22 mouse cellular contexts compared by ENCODE assay signal in genomic region chr14:21308349-21308936, GRCm38 (mm10).
A peak's percentile ranks its signal among the peaks of the same experiment; 100 is the strongest.
DNase-seq lines count a peak whose midpoint lies in the region; ATAC-seq and TF ChIP-seq lines count a peak whose summit lies in the region.
"Had no signal": no experiment of that assay in that cellular context is flagged by ENCODE, and none has a peak within 500 bp of the region (broad histone marks: within the 10 kb centered on the region; RNA-seq: fewer than 3 reads in every experiment).

No protein-coding gene starts in this region.

- no peak for ATAC-seq in embryonic facial prominence, embryonic 11.5 days (replicated peaks; ENCODE audit: insufficient number of reproducible peaks, low FRiP score, low TSS enrichment, low read depth)
- peak; percentile 74; the same call in 1 of the 2 replicates for ATAC-seq in lung, embryonic 15.5 days (ENCODE audit: borderline replicate concordance, extremely low read depth, low FRiP score, low TSS enrichment)
- ATAC-seq in embryonic facial prominence, embryonic 15.5 days (ENCODE audit: insufficient number of reproducible peaks, low FRiP score, low TSS enrichment, low read depth), result peak; percentile 63; the same call in 1 of the 2 replicates
- no peak for ATAC-seq in limb, embryonic 14.5 days (ENCODE audit: low FRiP score, low read depth)
- ATAC-seq: forebrain, embryonic 13.5 days; intestine, embryonic 15.5 days; midbrain, embryonic 13.5 days had no signal

- 38% methylated on average over 4 of the region's 4 CpGs for WGBS in embryonic facial prominence, embryonic 11.5 days
- WGBS in embryonic facial prominence, embryonic 10.5 days, result 69% methylated on average over 4 of the region's 4 CpGs
- 33% methylated on average over 4 of the region's 4 CpGs for WGBS in lung, embryonic 15.5 days
- 21% methylated on average over 4 of the region's 4 CpGs for WGBS in embryonic facial prominence, embryonic 15.5 days
- WGBS in limb, embryonic 14.5 days, result 18% methylated on average over 4 of the region's 4 CpGs

- no peak overlapping the region for H3K4me3 ChIP-seq in embryonic facial prominence, embryonic 11.5 days (ENCODE audit: low read depth, low read length)
- H3K4me3 ChIP-seq in embryonic facial prominence, embryonic 10.5 days, result no peak overlapping the region
- no peak overlapping the region for H3K4me3 ChIP-seq in lung, embryonic 15.5 days
- H3K4me3 ChIP-seq in embryonic facial prominence, embryonic 15.5 days (replicated peaks), result no peak overlapping the region
- H3K4me3 ChIP-seq in limb, embryonic 14.5 days (replicated peaks; ENCODE audit: low read length), result no peak overlapping the region
- H3K4me3 ChIP-seq: forebrain, embryonic 13.5 days; heart, embryonic 10.5 days; hindbrain, embryonic 13.5 days; intestine, embryonic 15.5 days; midbrain, embryonic 13.5 days; myocyte; neural tube, embryonic 15.5 days had no signal

- no peak for TF ChIP-seq POLR2A in limb, embryonic 14.5 days (IDR thresholded peaks at IDR 0.05; ENCODE audit: borderline replicate concordance, extremely low read depth, insufficient read depth, insufficient read length)

- H3K27me3 ChIP-seq in embryonic facial prominence, embryonic 11.5 days (ENCODE audit: control insufficient read depth, insufficient read depth, low read length), result no peaks in the 10 kb centered on the region
- no peaks in the 10 kb centered on the region for H3K27me3 ChIP-seq in embryonic facial prominence, embryonic 10.5 days (replicated peaks; ENCODE audit: low read depth, poor library complexity, severe bottlenecking)
- no peaks in the 10 kb centered on the region for H3K27me3 ChIP-seq in lung, embryonic 15.5 days
- H3K27me3 ChIP-seq in embryonic facial prominence, embryonic 15.5 days, result no peaks in the 10 kb centered on the region
- no peaks in the 10 kb centered on the region for H3K27me3 ChIP-seq in limb, embryonic 14.5 days (ENCODE audit: control insufficient read depth, insufficient read depth, low read length)
- H3K27me3 ChIP-seq: CH12.LX; forebrain, embryonic 13.5 days; hindbrain, embryonic 13.5 days; intestine, embryonic 15.5 days; midbrain, embryonic 13.5 days; neural tube, embryonic 15.5 days had no signal

- no peaks in the 10 kb centered on the region for H3K4me1 ChIP-seq in embryonic facial prominence, embryonic 11.5 days (ENCODE audit: control insufficient read depth, insufficient read depth, low read length)
- peaks cover 28% of the 10 kb centered on the region for H3K4me1 ChIP-seq in embryonic facial prominence, embryonic 10.5 days
- peaks cover 18% of the 10 kb centered on the region for H3K4me1 ChIP-seq in lung, embryonic 15.5 days
- peaks cover 16% of the 10 kb centered on the region for H3K4me1 ChIP-seq in embryonic facial prominence, embryonic 15.5 days
- peaks cover 24% of the 10 kb centered on the region for H3K4me1 ChIP-seq in limb, embryonic 14.5 days (ENCODE audit: control insufficient read depth, insufficient read depth, low read length)
- H3K4me1 ChIP-seq: hindbrain, embryonic 13.5 days; neural tube, embryonic 15.5 days had no signal

- no peaks in the 10 kb centered on the region for H3K9me3 ChIP-seq in embryonic facial prominence, embryonic 11.5 days (replicated peaks; ENCODE audit: control insufficient read depth, low read length)
- H3K9me3 ChIP-seq in embryonic facial prominence, embryonic 10.5 days, result no peaks in the 10 kb centered on the region
- no peaks in the 10 kb centered on the region for H3K9me3 ChIP-seq in lung, embryonic 15.5 days
- H3K9me3 ChIP-seq in embryonic facial prominence, embryonic 15.5 days (replicated peaks), result no peaks in the 10 kb centered on the region
- no peaks in the 10 kb centered on the region for H3K9me3 ChIP-seq in limb, embryonic 14.5 days (ENCODE audit: control insufficient read depth, low read length)
- H3K9me3 ChIP-seq: forebrain, embryonic 13.5 days; heart, embryonic 10.5 days; hindbrain, embryonic 13.5 days; intestine, embryonic 15.5 days; midbrain, embryonic 13.5 days; neural tube, embryonic 15.5 days had no signal

- no peak overlapping the region for H3K4me2 ChIP-seq in embryonic facial prominence, embryonic 11.5 days (ENCODE audit: low read depth, low read length)
- H3K4me2 ChIP-seq in lung, embryonic 15.5 days, result no peak overlapping the region
- no peak overlapping the region for H3K4me2 ChIP-seq in embryonic facial prominence, embryonic 15.5 days (replicated peaks)
- no peak overlapping the region for H3K4me2 ChIP-seq in limb, embryonic 14.5 days (replicated peaks; ENCODE audit: low read depth, low read length, severe bottlenecking)
- H3K4me2 ChIP-seq: forebrain, embryonic 13.5 days; hindbrain, embryonic 13.5 days; intestine, embryonic 15.5 days; midbrain, embryonic 13.5 days; neural tube, embryonic 15.5 days had no signal

- DNase-seq in embryonic facial prominence, embryonic 11.5 days (ENCODE audit: low spot score), result peak; percentile 61
- DNase-seq in embryonic facial prominence, embryonic 10.5 days (ENCODE audit: low spot score), result no peak
- no peak for DNase-seq in lung, postnatal 36 days
- DNase-seq in limb, embryonic 14.5 days (ENCODE audit: low spot score), result peak; percentile 67
- DNase-seq in heart, adult 8-10 months (ENCODE audit: low spot score), result no peak
- no peak for DNase-seq in thymus, postnatal 25 days
- DNase-seq: adrenal gland, adult 2 months; cerebellum, adult 9-11 months; gastrocnemius, postnatal 36 days; heart, postnatal 10 days; lung, postnatal 4 days; thymus, postnatal 4 days had no signal

- no peak overlapping the region for H3K27ac ChIP-seq in embryonic facial prominence, embryonic 11.5 days (replicated peaks; ENCODE audit: low read depth, low read length)
- no peak overlapping the region for H3K27ac ChIP-seq in embryonic facial prominence, embryonic 10.5 days (replicated peaks)
- peak overlapping the region; percentile 33; the same call in 1 of the 2 replicates for H3K27ac ChIP-seq in lung, embryonic 15.5 days
- peak overlapping the region; percentile 78 for H3K27ac ChIP-seq in embryonic facial prominence, embryonic 15.5 days (replicated peaks)
- no peak overlapping the region for H3K27ac ChIP-seq in limb, embryonic 14.5 days (replicated peaks; ENCODE audit: low read depth, low read length)
- H3K27ac ChIP-seq: forebrain, embryonic 13.5 days; heart, embryonic 10.5 days; hindbrain, embryonic 13.5 days; intestine, embryonic 15.5 days; midbrain, embryonic 13.5 days; neural tube, embryonic 15.5 days had no signal

- H3K36me3 ChIP-seq in embryonic facial prominence, embryonic 11.5 days (replicated peaks; ENCODE audit: control insufficient read depth, insufficient read depth, low read depth, low read length), result no peaks in the 10 kb centered on the region
- H3K36me3 ChIP-seq in embryonic facial prominence, embryonic 10.5 days (replicated peaks), result no peaks in the 10 kb centered on the region
- no peaks in the 10 kb centered on the region for H3K36me3 ChIP-seq in lung, embryonic 15.5 days
- H3K36me3 ChIP-seq in embryonic facial prominence, embryonic 15.5 days, result no peaks in the 10 kb centered on the region
- no peaks in the 10 kb centered on the region for H3K36me3 ChIP-seq in limb, embryonic 14.5 days (ENCODE audit: control insufficient read depth, insufficient read depth, low read length)
- H3K36me3 ChIP-seq: heart, embryonic 10.5 days; hindbrain, embryonic 13.5 days; intestine, embryonic 15.5 days; midbrain, embryonic 13.5 days; neural tube, embryonic 15.5 days had no signal

- no peak overlapping the region for H3K9ac ChIP-seq in embryonic facial prominence, embryonic 11.5 days (replicated peaks; ENCODE audit: low read length)
- no peak overlapping the region for H3K9ac ChIP-seq in lung, embryonic 15.5 days
- H3K9ac ChIP-seq in embryonic facial prominence, embryonic 15.5 days, result no peak overlapping the region
- no peak overlapping the region for H3K9ac ChIP-seq in limb, embryonic 14.5 days (ENCODE audit: low read depth, low read length, severe bottlenecking)
- H3K9ac ChIP-seq: forebrain, embryonic 13.5 days; hindbrain, embryonic 13.5 days; intestine, embryonic 15.5 days; midbrain, embryonic 13.5 days; neural tube, embryonic 15.5 days had no signal

Comparison
In these comparisons a context has a peak if more than half of its experiments do, and no peak if none do; other contexts are left out.
1. ATAC-seq: peak in lung, embryonic 15.5 days (single experiment) and embryonic facial prominence, embryonic 15.5 days (single experiment); none in embryonic facial prominence, embryonic 11.5 days (single experiment) and limb, embryonic 14.5 days (single experiment).
2. DNase-seq: peak in embryonic facial prominence, embryonic 11.5 days (single experiment) and limb, embryonic 14.5 days (single experiment); none in embryonic facial prominence, embryonic 10.5 days (single experiment), lung, postnatal 36 days (single experiment), heart, adult 8-10 months (single experiment) and thymus, postnatal 25 days (single experiment).
3. H3K27ac ChIP-seq: peak in lung, embryonic 15.5 days (single experiment) and embryonic facial prominence, embryonic 15.5 days (single experiment); none in embryonic facial prominence, embryonic 11.5 days (single experiment), embryonic facial prominence, embryonic 10.5 days (single experiment) and limb, embryonic 14.5 days (single experiment).